Mouse (Mus musculus) E14TG2a.4 (cell line): ENCODE measurements at regions not wholly inside any gene's neighbourhood (a gene's known extent, or its start where the extent isn't known, plus 50 kb on each side); places are given as distances from the start of the nearest gene placed in this dataset.

Source experiments
- H3K27me3 ChIP-seq: 2 replicates; pipeline ENCODE4 v1.6.1; 2014; ENCODE audit warnings: low read length, control low read depth; ENCODE audit not compliant: insufficient read depth
- H3K36me3 ChIP-seq: 2 replicates; pipeline ENCODE4 v1.6.1; 2014; ENCODE audit warnings: low read length, control low read depth; ENCODE audit not compliant: insufficient read depth
- H3K4me1 ChIP-seq: replicated peaks from 2 replicates; pipeline ENCODE4 v1.6.1; 2014; ENCODE audit warnings: low read depth, low read length, control low read depth
- H3K4me3 ChIP-seq: replicated peaks from 2 replicates; pipeline ENCODE4 v1.5.1; 2014; ENCODE audit warnings: mild to moderate bottlenecking, low read length
- H3K9me3 ChIP-seq: 2 replicates; pipeline ENCODE4 v1.6.1; 2014; ENCODE audit warnings: low read length, control low read depth
- CTCF ChIP-seq: conservative IDR thresholded peaks from 2 replicates; pipeline ENCODE4 v1.5.1; 2014; ENCODE audit warnings: low read length
- NANOG ChIP-seq: IDR thresholded peaks from 2 replicates; pipeline ENCODE4 v1.6.1; 2014; ENCODE audit warnings: borderline replicate concordance, low read length, mixed read lengths
- POU5F1 ChIP-seq: IDR thresholded peaks from 2 replicates; pipeline ENCODE4 v1.6.1; 2014; ENCODE audit warnings: low read length, borderline replicate concordance

DNA sequence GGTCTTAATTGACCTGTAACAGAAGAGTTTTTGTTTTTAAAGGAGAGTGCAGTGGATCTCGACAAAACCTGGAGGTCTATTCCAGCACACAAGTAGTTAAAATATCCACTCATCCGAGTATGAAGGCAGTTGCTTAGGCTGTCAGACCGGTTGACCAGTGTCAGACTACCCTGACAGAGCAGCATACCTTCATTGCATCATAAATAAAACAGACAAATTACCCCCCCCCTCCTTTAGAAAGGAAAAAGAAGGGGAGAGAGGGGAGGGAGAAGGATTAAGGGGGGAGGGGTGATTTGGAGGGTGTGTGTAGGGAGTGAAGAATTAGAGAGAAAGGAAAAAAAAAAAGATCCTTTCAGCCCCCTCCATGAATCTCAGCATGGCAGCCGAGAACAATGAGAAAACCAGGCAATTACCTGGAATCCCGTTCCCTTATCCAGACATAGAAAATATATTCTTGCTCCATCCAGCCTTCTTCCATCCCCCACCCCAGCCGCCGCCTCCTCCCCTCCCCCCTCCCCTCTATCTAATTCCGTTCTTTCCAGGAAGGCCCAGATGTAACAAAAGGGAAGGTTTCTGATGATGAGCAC is 122.2 kb upstream of the Zfhx3 start:
- Histone ChIP-seq H3K9me3 (no peaks in the 10 kb centered on the region), H3K4me3 (no peak overlapping the region), H3K36me3 (no peaks in the 10 kb centered on the region), H3K4me1 (peaks cover 63% of the 10 kb centered on the region), H3K27me3 (peaks cover 6% of the 10 kb centered on the region; the same call in 1 of the 2 replicates)
- no peak for TF ChIP-seq NANOG

DNA sequence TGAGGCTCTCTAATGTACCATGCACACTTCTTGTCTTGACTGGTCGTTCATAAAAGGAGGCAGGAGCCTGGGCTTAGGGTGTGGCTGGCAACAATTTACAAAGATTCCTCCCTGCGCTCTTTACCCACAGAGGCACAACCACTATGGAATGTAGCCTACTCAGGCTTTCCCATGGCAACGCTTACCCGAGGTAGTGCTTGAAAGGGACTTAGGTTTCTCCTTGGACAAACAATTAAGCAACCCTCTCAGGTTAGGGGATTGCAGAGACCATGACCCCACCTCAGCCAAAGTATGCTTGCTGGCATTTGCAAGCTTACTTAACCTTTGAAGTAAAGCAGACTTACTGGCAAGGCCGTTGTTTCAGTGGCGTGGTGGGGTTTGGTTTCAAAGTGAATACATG is 120.9 kb upstream of the Zfhx3 start:
- Histone ChIP-seq H3K36me3 (no peaks in the 10 kb centered on the region), H3K4me1 (peaks cover 66% of the 10 kb centered on the region), H3K9me3 (no peaks in the 10 kb centered on the region), H3K27me3 (peaks cover 6% of the 10 kb centered on the region; the same call in 1 of the 2 replicates), H3K4me3 (no peak overlapping the region)
- TF ChIP-seq CTCF (no peak), POU5F1 (no peak), NANOG (no peak)

DNA sequence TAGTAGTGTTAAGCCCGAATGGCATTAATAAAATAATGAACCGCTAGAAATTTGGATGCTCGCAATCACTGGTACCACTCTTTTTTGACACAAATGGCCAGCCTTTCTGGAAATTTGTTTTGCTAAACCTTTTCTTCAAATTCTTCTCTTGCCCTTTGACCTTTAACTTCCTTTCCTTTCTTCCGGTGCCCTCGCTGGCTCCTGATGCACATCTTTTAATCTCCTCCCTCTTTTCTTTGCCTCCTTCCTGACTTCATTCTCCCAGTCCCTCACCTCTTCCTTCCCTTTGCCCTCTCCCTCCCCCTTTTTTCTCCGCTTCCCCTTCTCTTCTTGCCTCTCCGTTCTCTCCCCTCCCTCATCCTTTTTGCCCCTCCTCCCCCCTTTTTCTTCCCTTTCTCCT is 118.3 kb upstream of the Zfhx3 start:
- H3K4me3 ChIP-seq: peak overlapping the region; percentile 46
- H3K27me3 ChIP-seq: peaks cover 6% of the 10 kb centered on the region; the same call in 1 of the 2 replicates
- H3K36me3 ChIP-seq: no peaks in the 10 kb centered on the region
- peaks cover 7% of the 10 kb centered on the region for H3K9me3 ChIP-seq
- no peak for TF ChIP-seq CTCF
- TF ChIP-seq NANOG: no peak
- TF ChIP-seq POU5F1: no peak
- H3K4me1 ChIP-seq: peaks cover 65% of the 10 kb centered on the region

DNA sequence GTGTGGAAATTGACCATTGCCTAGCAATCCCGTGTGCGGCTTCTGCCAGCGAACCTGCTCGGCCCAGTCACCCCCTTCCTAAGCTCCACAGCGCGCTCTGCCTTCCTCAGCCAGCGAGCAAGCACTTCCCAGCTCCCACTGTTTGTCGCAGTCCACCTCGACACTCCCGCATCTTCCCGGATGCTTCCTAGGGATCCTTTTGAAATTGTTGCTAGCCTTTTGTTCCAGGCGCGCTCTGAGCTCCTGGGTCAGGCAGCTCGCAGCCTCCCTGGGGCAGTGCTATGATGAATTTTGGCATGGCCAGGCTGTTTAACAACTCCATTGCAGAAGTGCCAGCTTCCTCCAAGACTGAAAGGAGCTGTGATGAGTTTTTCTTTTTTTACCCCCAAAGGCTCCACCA is 117.8 kb upstream of the Zfhx3 start:
- Histone ChIP-seq H3K36me3 (no peaks in the 10 kb centered on the region), H3K9me3 (peaks cover 7% of the 10 kb centered on the region), H3K4me3 (peak overlapping the region; percentile 46), H3K4me1 (peaks cover 63% of the 10 kb centered on the region), H3K27me3 (peaks cover 6% of the 10 kb centered on the region; the same call in 1 of the 2 replicates)
- TF ChIP-seq NANOG: no peak
- no peak for TF ChIP-seq CTCF
- TF ChIP-seq POU5F1: no peak

DNA sequence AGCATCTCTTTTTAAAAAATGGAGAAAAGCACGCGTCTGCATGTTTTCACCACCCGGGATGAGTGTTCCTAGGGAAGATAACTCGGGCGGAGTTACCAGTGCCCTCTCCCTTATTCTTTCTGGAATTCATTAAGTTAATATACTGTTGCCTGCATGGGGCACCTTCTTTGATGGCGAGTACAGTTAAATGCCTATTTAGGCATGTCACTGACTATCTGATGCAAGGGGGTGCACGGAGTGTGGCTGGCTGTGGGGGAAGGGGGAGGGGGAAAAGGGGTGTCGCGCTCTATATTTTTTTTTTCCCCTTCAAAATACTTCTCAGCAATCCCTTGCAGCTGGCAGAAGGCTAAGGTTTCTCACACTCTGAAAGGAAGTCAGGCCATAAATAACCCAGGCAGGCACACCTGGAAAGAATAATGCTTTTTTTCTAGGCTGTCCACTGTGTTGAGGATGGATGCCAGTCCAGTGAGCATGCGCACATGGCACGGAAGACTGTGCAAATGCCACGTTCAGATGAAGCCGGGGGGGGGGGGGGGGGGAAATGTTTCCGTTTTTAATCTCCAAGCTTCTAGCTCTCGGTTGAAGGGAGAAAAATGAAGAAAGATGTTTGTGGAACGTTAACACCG is 114.8 kb upstream of the Zfhx3 start:
- Histone ChIP-seq H3K36me3 (no peaks in the 10 kb centered on the region), H3K9me3 (peaks cover 7% of the 10 kb centered on the region), H3K4me3 (no peak overlapping the region), H3K4me1 (peaks cover 40% of the 10 kb centered on the region), H3K27me3 (no peaks in the 10 kb centered on the region)
- TF ChIP-seq POU5F1: no peak
- no peak for TF ChIP-seq NANOG
- TF ChIP-seq CTCF: no peak

DNA sequence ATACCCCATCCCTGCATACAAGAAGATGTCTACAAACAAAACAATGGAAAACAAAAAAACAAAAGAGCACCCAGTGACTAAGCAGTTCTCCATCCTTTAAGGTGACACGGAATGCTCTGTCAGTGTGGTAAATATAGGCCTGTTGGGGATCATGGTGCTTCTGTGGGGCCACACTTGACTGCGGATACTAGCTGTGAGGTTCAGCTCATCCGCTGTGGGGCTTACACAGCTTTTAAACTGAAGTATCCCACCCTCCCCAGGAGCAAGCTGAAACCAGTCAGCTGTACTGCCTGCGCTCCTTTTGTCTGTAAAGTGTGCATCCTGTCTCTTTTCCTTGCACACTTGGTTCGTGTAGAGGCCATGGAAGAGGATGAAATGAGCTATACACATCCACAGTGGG is 113.9 kb upstream of the Zfhx3 start:
- H3K4me3 ChIP-seq: no peak overlapping the region
- TF ChIP-seq POU5F1 (no peak), NANOG (no peak), CTCF (no peak)
- H3K9me3 ChIP-seq: peaks cover 7% of the 10 kb centered on the region
- no peaks in the 10 kb centered on the region for H3K27me3 ChIP-seq
- H3K36me3 ChIP-seq: no peaks in the 10 kb centered on the region
- peaks cover 42% of the 10 kb centered on the region for H3K4me1 ChIP-seq

DNA sequence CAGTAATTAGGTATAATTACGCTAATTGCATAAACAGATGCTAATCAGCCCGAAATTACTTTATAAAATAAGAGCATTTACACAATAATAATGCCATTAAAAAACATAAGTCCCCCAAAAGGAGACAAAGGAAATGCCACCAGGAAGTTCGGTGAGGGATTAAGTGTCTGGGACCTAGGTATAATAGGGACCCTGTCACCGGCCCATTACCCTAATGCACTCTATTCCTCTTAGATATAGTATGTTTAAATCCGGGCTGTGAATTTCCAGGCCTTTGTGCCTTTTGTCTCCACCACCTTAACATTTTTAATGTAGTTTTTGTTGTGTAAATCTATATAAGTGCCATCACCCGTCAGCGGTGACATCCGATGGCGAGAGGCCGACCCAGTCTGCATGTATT is 109.0 kb upstream of the Zfhx3 start:
- Histone ChIP-seq H3K27me3 (no peaks in the 10 kb centered on the region), H3K36me3 (no peaks in the 10 kb centered on the region), H3K9me3 (no peaks in the 10 kb centered on the region), H3K4me3 (no peak overlapping the region), H3K4me1 (peaks cover 31% of the 10 kb centered on the region)
- TF ChIP-seq NANOG (0 out of 2 replicates have a peak, but pooled peaks have one; percentile 19), POU5F1 (no peak)

DNA sequence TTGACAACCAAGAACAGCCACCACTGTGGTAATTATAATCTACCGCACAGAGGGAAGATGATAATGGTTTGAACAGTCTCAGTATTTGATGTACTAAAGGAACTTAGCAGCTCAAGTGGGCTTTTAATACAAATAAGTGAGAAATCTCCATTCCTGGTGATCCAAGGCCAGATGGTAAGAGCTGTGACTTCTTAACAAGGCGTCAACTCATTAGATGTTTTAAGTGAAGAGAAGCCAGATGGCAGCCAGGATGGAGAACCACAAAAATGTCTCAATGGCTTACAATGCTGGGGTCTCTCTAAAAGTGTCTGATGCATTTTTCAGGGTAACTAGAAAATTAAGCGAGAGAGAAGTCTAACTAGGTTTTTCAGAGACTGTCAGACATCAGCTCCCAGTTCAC is 96.3 kb upstream of the Zfhx3 start:
- peaks cover 1% of the 10 kb centered on the region; the same call in 1 of the 2 replicates for H3K4me1 ChIP-seq
- H3K4me3 ChIP-seq: no peak overlapping the region
- TF ChIP-seq CTCF: no peak
- TF ChIP-seq NANOG: no peak
- TF ChIP-seq POU5F1: no peak
- H3K36me3 ChIP-seq: no peaks in the 10 kb centered on the region
- no peaks in the 10 kb centered on the region for H3K9me3 ChIP-seq
- H3K27me3 ChIP-seq: peaks cover 6% of the 10 kb centered on the region; the same call in 1 of the 2 replicates
